Mouse (Mus musculus) forebrain, embryonic 11.5 days (tissue): ENCODE results near the gene Calml3. TPM values are rescaled to one million over a fixed set of nuclear protein-coding genes. Genes with fewer than 3 reads are reported as not detected.

Experiments
- ATAC-seq: fragments of 200-750 bp; cut with Nextera tagmentation; replicated peaks from 2 replicates; pipeline ENCODE4 v1.8.0; 2017; ENCODE audit warnings: moderate TSS enrichment; ENCODE audit not compliant: low FRiP score
- DNase-seq: peaks from one replicate; pipeline ENCODE4 v3.0.0-alpha.2; 2017; ENCODE audit warnings: low spot score
- H3K27ac ChIP-seq: fragments of 300-500 bp; sonication (generic); 2 replicates; pipeline ENCODE4 v1.5.1; 2014; ENCODE audit warnings: low read depth, low read length
- H3K27me3 ChIP-seq: fragments of 300-500 bp; sonication (generic); 2 replicates; pipeline ENCODE4 v1.6.1; 2014; ENCODE audit warnings: mild to moderate bottlenecking, low read length, mixed read lengths; ENCODE audit not compliant: control insufficient read depth, insufficient read depth
- H3K36me3 ChIP-seq: fragments of 300-500 bp; sonication (generic); 2 replicates; pipeline ENCODE4 v1.6.1; 2014; ENCODE audit warnings: mild to moderate bottlenecking, low read length, moderate library complexity, mixed read lengths; ENCODE audit not compliant: control insufficient read depth, insufficient read depth
- H3K4me1 ChIP-seq: fragments of 300-500 bp; sonication (generic); replicated peaks from 2 replicates; pipeline ENCODE4 v1.6.1; 2014; ENCODE audit warnings: low read length, mixed read lengths; ENCODE audit not compliant: control insufficient read depth, insufficient read depth
- H3K4me2 ChIP-seq: fragments of 300-500 bp; sonication (generic); 2 replicates; pipeline ENCODE4 v1.6.1; 2014; ENCODE audit warnings: low read depth, mild to moderate bottlenecking, low read length, moderate library complexity, mixed read lengths; ENCODE audit not compliant: severe bottlenecking
- H3K4me3 ChIP-seq: fragments of 300-500 bp; sonication (generic); 2 replicates; pipeline ENCODE4 v1.5.1; 2014; ENCODE audit warnings: low read depth, low read length
- H3K9ac ChIP-seq: fragments of 300-500 bp; sonication (generic); 2 replicates; pipeline ENCODE4 v1.6.1; 2014; ENCODE audit warnings: low read length
- H3K9me3 ChIP-seq: fragments of 300-500 bp; sonication (generic); 2 replicates; pipeline ENCODE4 v1.6.1; 2016; ENCODE audit warnings: low read length, mixed read lengths; ENCODE audit not compliant: control insufficient read depth
- WGBS: fragments of 180-500 bp; shearing (Covaris S2); extraction: QIAGEN DNeasy Blood & Tissue Kit; methylation state at CpG from one replicate; pipeline ENCODE4 v1.1.7; 2014; 5-methylcytosine and 5-hydroxymethylcytosine counted together
- polyA plus RNA-seq: library from polyadenylated mRNA; unstranded; fragments of >200 nt; fragmentation: Nextera tagmentation; extraction: Ambion mirVana; gene quantifications from 2 replicates; pipeline ENCODE4 v1.2.1, GENCODE M21; 2014

Calml3 gene
- polyA plus RNA-seq, 1 experiment from 2014 or later: not detected

- no peak overlapping the region for H3K9ac ChIP-seq
- no peak overlapping the region for H3K4me3 ChIP-seq
- no peak for DNase-seq
- H3K36me3 ChIP-seq: no peaks in the 10 kb centered on the region
- no peaks in the 10 kb centered on the region for H3K27me3 ChIP-seq
- H3K9me3 ChIP-seq: no peaks in the 10 kb centered on the region
- WGBS: 82% methylated on average over 2 of the region's 2 CpGs
- ATAC-seq: no peak
- H3K27ac ChIP-seq: no peak overlapping the region
- H3K4me1 ChIP-seq: no peaks in the 10 kb centered on the region
- H3K4me2 ChIP-seq: no peak overlapping the region
These were observed 14.6 kb downstream of the Calml3 start for GRCm38 (mm10) chr13:3789531-3789930.

DNA sequence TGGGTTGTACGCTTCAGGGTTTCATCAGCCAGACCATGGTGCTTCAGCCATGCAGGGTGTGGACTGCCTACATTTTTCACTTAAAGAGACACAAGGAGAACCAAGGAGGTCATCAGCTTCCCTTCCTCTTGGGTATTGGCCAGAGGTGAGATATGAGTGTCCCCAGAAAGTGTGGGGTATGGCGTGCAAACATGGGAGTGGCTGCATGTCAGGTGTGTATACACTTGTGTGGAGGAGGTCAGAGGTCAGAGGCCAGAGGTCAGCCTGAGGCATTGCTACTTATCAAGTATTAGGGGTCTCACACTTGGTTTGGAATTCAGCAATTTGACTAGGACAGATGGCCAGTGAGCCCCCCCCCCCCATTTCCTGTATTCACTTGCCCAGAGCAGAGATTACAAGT is 15.5 kb downstream of the Calml3 start:
- H3K9me3 ChIP-seq: no peaks in the 10 kb centered on the region
- no peak overlapping the region for H3K4me2 ChIP-seq
- no peaks in the 10 kb centered on the region for H3K4me1 ChIP-seq
- H3K27ac ChIP-seq: no peak overlapping the region
- 91% methylated on average over 2 of the region's 2 CpGs for WGBS
- H3K4me3 ChIP-seq: no peak overlapping the region
- no peak for DNase-seq
- no peaks in the 10 kb centered on the region for H3K36me3 ChIP-seq
- H3K9ac ChIP-seq: no peak overlapping the region
- no peak for ATAC-seq
- H3K27me3 ChIP-seq: no peaks in the 10 kb centered on the region

GRCm38 (mm10) chr13:3787644-3788043 is 16.5 kb downstream of the Calml3 start:
- no peak overlapping the region for H3K4me2 ChIP-seq
- H3K9ac ChIP-seq: no peak overlapping the region
- 96% methylated on average over 3 of the region's 3 CpGs for WGBS
- H3K4me1 ChIP-seq: no peaks in the 10 kb centered on the region
- H3K9me3 ChIP-seq: no peaks in the 10 kb centered on the region
- no peaks in the 10 kb centered on the region for H3K36me3 ChIP-seq
- no peaks in the 10 kb centered on the region for H3K27me3 ChIP-seq
- DNase-seq (no peak), ATAC-seq (no peak)
- no peak overlapping the region for H3K27ac ChIP-seq
- H3K4me3 ChIP-seq: no peak overlapping the region

- 75% methylated on average over 4 of the region's 4 CpGs for WGBS
- Histone ChIP-seq H3K9me3 (no peaks in the 10 kb centered on the region), H3K4me3 (no peak overlapping the region), H3K27ac (no peak overlapping the region), H3K36me3 (no peaks in the 10 kb centered on the region), H3K4me1 (no peaks in the 10 kb centered on the region), H3K4me2 (no peak overlapping the region), H3K27me3 (no peaks in the 10 kb centered on the region), H3K9ac (no peak overlapping the region)
- DNase-seq (no peak), ATAC-seq (no peak)
These were observed 17.0 kb downstream of the Calml3 start for GRCm38 (mm10) chr13:3787102-3787501.

DNA sequence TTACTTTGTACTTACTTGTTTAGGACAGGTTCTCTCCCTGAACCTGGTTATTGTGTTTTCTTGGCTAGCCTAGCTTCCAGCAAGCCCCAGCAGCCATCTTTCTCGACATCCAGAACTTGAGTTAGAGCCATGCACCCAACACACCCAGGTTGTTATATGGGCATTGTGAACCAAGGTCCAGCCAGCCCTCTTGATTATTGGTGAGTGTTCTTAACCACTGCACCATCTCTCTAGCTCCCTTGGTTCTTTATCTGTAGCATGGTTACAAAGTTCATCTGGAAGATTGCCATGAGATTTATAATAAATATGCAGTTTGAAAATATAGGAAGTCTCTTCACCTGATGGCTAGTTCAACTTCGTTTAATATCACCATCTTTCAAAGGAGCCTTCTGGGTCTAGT is 20.5 kb downstream of the Calml3 start:
- WGBS: 85% methylated on average over 2 of the region's 2 CpGs
- no peak for DNase-seq
- no peak overlapping the region for H3K4me2 ChIP-seq

DNA sequence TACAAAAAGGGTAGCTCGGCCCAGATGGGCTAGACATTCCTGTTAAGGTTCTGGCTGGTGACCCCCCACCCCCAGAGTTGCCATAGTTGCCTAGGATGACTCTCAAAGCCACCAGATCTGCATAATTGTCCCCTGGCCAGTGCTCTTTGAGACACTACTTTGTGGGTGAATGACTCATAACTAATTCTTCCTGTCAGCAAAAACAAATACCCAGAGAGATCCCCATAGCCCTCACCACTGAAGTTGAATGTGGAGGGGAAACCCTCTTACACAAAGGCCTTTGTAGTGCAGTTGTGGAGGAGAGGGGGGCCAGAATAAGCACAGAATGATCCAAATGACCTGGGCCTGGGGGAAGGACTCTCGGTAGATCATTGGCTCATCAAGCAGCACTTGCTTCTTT is 21.6 kb downstream of the Calml3 start:
- no peak for ATAC-seq
- Histone ChIP-seq H3K9ac (no peak overlapping the region), H3K36me3 (no peaks in the 10 kb centered on the region), H3K27ac (no peak overlapping the region), H3K4me3 (no peak overlapping the region), H3K27me3 (no peaks in the 10 kb centered on the region), H3K9me3 (no peaks in the 10 kb centered on the region), H3K4me1 (no peaks in the 10 kb centered on the region), H3K4me2 (no peak overlapping the region)
- no peak for DNase-seq
- 44% methylated on average over 2 of the region's 2 CpGs for WGBS

More for the DNA sequence above, 20.5 kb downstream of the Calml3 start:
- Histone ChIP-seq H3K4me1 (no peaks in the 10 kb centered on the region), H3K9me3 (no peaks in the 10 kb centered on the region), H3K27me3 (no peaks in the 10 kb centered on the region), H3K27ac (no peak overlapping the region), H3K9ac (no peak overlapping the region), H3K36me3 (no peaks in the 10 kb centered on the region), H3K4me3 (no peak overlapping the region)
- no peak for ATAC-seq

GRCm38 (mm10) chr13:3779575-3780226 is 24.4 kb downstream of the Calml3 start:
- Histone ChIP-seq H3K4me1 (no peaks in the 10 kb centered on the region), H3K9ac (no peak overlapping the region), H3K9me3 (no peaks in the 10 kb centered on the region), H3K36me3 (no peaks in the 10 kb centered on the region), H3K4me3 (no peak overlapping the region), H3K4me2 (no peak overlapping the region), H3K27me3 (no peaks in the 10 kb centered on the region), H3K27ac (no peak overlapping the region)
- ATAC-seq (no peak), DNase-seq (no peak)
- 82% methylated on average over 8 of the region's 8 CpGs for WGBS

DNA sequence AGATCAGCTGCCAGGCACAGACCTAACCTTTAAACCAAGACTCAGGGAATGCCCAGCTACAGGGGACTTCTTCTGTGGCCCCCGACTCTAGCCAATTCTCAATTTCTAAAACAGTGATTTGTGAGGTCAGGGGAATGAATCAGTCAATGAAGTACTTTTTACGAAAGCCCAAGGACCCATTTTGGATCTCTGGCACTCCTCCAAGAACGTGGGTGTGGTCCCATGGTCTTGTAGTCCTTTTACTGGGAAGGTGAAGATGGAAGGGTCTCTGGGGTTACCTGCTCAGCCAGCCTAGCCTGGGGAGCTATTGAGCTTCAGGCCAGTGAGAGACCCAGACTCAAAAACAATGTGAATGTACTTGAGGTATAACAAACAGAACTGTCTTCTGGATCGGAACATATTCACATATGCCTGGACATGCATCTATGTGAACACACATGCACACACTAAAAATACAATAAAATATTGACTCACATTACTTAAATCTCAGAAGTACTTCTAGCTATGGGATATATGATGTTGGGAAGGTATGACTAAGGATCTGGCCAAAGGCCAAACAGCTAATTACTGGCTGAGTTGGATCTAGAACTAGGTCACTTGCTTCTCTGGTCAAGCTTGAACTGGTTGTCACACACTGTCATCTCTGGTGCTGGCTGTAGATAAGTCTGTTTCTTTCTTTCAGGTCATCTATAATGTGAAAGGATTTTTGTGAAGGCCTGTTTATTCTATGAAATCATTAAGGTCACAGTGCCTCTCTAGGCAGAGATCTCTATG is 25.3 kb downstream of the Calml3 start:
- Histone ChIP-seq H3K4me2 (no peak overlapping the region), H3K9me3 (no peaks in the 10 kb centered on the region), H3K9ac (no peak overlapping the region), H3K4me1 (no peaks in the 10 kb centered on the region), H3K36me3 (no peaks in the 10 kb centered on the region), H3K27ac (no peak overlapping the region), H3K4me3 (no peak overlapping the region), H3K27me3 (no peaks in the 10 kb centered on the region)
- ATAC-seq (no peak), DNase-seq (no peak)
- 82% methylated on average over 4 of the region's 4 CpGs for WGBS
